Mouse (Mus musculus) spleen, postnatal 36 days (tissue): ENCODE data around the gene Dhx57.
"Not testable (repeated sequence)": the region's sequence is repeated elsewhere in the genome, so short reads cannot be mapped to it uniquely, and the experiment has no call there.

Source experiments
- DNase-seq, 2 experiments: peaks; one replicate each; pipeline ENCODE4 v3.0.0; 2022; ENCODE audit warnings: low spot score in 2 of 2, mixed read lengths in 1 of 2

Dhx57 gene

DNA sequence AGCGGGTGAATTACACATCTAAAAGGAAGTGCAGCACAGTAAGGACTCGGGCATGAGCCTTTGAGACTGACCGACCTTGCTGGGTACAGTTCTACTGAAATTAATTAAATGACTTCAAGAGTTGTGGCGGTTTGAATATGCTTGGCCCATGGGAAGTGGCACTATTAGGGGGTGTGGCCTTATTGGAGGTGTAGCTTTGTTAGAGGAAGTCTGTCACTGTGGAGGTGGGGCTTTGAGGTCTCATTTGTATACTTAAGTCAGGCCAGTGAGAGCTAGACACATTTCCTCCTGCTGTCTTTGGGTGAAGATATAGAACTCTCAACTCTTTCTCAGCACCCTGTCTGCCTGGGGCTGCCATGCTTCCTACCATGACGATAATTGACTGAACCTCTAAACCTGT, 35.9 kb downstream of the Dhx57 start:
- no peak for DNase-seq

DNA sequence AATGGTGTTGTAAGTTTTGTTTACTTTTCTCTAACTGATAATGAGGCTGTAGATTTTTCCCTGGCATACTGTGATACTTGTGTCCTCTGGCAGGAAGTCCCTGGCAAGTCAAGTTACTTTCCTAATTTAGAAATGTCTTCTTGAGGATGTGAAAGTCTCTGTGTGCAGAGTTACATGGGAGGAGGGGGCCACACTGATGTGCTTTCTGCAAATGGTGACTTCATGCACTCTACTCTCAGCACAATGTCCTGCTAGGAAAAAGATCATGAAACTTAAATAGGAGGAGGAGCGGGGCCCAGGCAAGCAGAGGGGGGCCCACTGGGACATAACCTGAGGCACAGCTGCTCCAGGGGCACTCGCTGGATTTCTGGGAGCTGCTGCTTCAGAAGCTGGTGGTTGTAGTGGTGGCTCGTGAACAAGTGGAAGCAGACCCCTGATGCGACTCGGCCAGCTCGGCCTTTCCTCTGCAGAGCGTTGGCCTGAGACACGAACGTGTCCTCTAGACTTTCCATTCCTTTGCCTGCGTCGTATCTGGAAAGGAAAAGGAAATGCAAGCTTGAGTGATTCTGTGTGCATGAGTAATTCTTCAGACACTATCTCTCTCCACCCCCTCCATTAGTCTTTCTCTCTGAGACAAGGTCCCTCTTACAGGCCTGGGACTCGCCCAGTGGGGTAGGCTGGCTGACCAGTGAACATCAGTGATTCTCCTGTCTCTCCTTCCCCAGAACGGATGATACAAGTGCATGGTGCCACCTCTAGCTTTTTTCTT, 37.3 kb downstream of the Dhx57 start:
- peak; percentile 5 to 11 for DNase-seq

DNA sequence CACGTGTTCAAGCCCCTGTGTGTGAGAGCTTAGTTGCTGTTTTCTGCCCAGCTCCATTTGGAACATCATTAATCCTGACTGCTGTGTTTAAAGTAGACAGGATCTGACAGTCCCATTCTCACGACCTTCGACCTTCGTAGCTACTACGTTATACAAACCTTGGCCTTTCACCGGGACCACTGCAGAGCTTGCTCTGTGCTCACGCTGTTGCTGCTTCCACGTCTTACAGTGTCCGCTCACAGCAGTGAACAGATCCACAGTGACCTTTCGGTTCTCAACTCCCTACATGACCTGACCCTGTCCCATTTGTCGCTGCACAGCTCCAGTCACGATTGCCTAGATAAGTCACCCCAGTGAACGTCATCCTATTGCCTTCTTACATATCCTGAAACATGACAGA, 47.2 kb downstream of the Dhx57 start:
- no peak for DNase-seq

- DNase-seq, result no peak
These were observed 48.7 kb downstream of the Dhx57 start for GRCm38 (mm10) chr17:80241594-80241993.

GRCm38 (mm10) chr17:80237475-80237874, 52.8 kb downstream of the Dhx57 start:
- DNase-seq, result no peak

DNA sequence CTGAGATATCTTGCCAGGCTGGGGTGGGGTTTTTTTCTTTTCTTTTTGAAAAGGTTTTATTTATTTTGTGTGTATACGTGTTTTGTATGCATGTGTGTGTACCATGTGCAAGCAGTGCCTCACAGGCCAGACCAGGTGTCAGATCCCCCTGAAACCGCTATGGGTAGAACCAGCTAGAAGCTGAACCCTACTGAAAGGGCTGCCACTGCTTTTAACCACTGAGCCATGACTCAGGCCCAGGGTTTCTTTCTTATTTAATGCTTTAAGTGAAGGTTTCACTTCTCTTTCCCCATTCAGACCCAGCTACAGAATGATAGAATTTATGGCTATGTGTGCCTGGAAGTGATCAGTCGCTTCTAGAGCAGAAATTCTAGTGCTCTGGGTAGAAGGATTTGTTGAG, 53.5 kb downstream of the Dhx57 start:
- DNase-seq, result peak; percentile 57 to 58

- no peak for DNase-seq
These were observed 54.8 kb downstream of the Dhx57 start for GRCm38 (mm10) chr17:80235477-80235876.

- DNase-seq, result no peak
These were observed 55.9 kb downstream of the Dhx57 start for GRCm38 (mm10) chr17:80234376-80234775.

DNA sequence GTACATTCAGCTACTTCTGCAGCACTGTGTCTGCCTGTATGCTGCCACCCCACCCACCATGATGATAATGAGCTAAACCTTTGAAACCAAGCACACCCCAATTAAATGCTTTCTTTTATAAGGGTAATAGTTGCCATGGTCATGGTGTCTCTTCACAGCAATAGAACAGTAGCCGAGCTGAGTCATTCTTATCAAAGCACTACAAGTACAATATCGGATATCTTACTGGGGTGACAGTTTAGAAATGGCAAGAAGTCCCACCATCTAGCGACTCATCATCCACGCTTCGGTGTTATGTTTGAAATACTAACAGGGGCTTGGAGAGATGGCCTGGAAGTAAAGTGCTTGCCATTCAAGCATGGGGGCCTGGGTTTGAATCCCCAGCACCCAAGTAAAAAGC, 56.4 kb downstream of the Dhx57 start:
- DNase-seq, result no peak

- no peak for DNase-seq
These were observed 60.9 kb downstream of the Dhx57 start for GRCm38 (mm10) chr17:80229396-80229795.

DNA sequence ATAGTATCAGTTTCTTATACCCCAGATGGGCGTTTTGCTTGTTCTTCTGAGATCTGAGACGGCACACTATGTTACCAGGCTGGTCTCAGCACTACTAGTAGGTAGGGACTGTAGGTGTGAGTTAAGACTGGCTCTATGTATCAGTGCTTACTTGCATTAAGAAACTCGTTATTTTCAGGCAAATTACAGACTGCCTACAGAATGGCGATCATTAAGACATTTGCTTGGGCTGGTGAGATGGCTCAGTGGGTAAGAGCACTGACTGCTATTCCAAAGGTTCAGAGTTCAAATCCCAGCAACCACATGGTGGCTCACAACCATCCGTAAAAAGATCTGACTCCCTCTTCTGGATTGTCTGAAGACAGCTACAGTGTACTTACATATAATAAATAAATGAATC, 65.1 kb downstream of the Dhx57 start:
- not testable (repeated sequence) for DNase-seq

- DNase-seq, result peak; percentile 85 to 87
These were observed 65.8 kb downstream of the Dhx57 start, which contains the start of gene Gemin6 for GRCm38 (mm10) chr17:80224326-80225116. Gene Gemin6, plus strand, starts transcription at chr17:80224441.

DNA sequence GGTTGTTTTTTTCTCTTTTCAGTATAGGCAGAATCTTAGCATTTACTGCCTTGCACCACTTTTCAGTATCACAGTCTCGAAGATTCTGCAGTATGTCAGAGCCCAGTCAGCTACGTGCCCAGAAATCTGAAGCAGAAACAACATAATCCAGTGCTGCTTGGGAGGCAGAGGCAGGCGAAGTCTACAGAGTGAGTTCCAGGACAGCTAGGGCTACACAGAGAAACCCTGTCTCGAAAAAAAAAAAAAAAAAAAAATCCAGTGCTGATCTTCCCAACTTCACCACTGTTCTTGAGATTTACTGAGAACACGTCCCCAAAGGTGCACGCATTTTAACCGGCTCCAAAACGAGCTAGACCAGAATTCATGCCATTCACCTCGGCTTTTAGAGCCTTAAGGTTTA, 66.4 kb downstream of the Dhx57 start:
- DNase-seq, result no peak

DNA sequence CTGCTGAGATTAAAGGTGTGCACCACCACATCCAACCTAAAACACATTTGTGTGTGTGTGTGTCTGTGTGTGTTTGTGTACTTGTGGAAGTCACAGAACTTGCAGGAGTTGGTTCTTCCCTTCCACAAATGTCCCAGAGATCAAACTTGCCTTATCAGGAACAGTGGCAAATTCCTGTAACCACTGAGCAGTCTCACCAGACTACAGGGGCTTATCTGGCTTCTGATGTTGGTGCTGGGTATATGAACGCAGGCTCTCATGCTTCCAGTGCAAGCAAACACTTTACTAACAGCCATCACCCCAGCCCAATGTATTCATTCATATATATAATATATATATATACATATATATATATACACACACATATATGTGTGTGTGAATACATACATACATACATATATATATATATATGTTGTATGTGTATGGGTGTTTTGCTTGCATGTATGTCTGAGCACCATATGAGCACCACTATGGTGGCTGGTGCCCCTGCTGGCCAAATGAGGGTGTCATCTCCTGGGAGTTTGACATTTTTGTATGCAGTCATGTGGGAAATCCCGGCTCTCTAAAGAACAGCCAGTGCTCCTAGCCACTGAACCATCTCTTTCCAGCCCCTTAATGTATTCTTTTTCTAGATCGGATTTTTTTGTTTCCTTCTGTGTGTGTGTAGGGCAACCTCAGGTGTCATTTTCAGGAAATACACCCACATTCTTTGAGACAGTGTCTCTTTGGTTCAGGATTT, 68.2 kb downstream of the Dhx57 start:
- DNase-seq, result peak in 1 of 2 experiments; percentile 18

DNA sequence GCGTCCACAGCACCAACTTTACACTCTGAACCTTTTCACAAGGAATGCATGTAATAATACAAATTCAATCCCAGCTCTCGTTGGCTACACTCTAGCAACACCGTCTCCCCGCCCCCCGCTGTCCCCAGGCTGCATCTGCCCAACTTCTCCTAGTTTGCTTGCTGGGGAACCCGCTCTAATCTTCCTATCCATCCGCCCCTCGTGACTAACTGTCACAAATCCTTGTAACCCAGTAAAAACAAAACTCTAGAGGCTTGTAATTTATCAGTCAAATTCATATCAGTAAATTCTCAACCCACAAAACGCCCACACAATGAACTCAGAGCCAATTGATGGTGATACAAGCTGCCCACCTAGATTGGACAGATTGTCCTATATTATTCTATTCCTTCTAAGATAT, 69.1 kb downstream of the Dhx57 start:
- DNase-seq, result no peak

GRCm38 (mm10) chr17:80220131-80220530, 70.1 kb downstream of the Dhx57 start:
- DNase-seq, result no peak

- not testable (repeated sequence) for DNase-seq
These were observed 76.3 kb downstream of the Dhx57 start for GRCm38 (mm10) chr17:80213998-80214397.

- DNase-seq, result peak; percentile 96 to 97
These were observed 83.3 kb downstream of the Dhx57 start, which contains the start of the genes Srsf7 and Ttc39d for GRCm38 (mm10) chr17:80206671-80207581. Gene Srsf7, minus strand, starts transcription at chr17:80207307. Gene Ttc39d, plus strand, starts transcription at chr17:80207460.

- DNase-seq, result peak in 1 of 2 experiments; percentile 44
These were observed 84.0 kb downstream of the Dhx57 start for GRCm38 (mm10) chr17:80206301-80206670.

- no peak for DNase-seq
These were observed 84.6 kb downstream of the Dhx57 start for GRCm38 (mm10) chr17:80205657-80206056.

- DNase-seq, result no peak
These were observed 91.0 kb downstream of the Dhx57 start for GRCm38 (mm10) chr17:80199160-80199778.
